Mouse (Mus musculus) midbrain, embryonic 11.5 days (tissue): ENCODE data around the gene Efcab11. TPM values are rescaled to one million over a fixed set of nuclear protein-coding genes. Genes with fewer than 3 reads are reported as not detected.

Source experiments
- ATAC-seq: fragments of 200-750 bp; cut with Nextera tagmentation; 2 replicates; pipeline ENCODE4 v1.8.0; 2017; ENCODE audit warnings: moderate TSS enrichment, moderate library complexity; ENCODE audit not compliant: low FRiP score
- DNase-seq: peaks from one replicate; pipeline ENCODE4 v3.0.0; 2015; ENCODE audit warnings: low spot score; ENCODE audit errors: missing footprints
- H3K27ac ChIP-seq: fragments of 300-500 bp; sonication (generic); 2 replicates; pipeline ENCODE4 v1.5.1; 2014; ENCODE audit warnings: low read depth, low read length
- H3K27me3 ChIP-seq: fragments of 300-500 bp; sonication (generic); 2 replicates; pipeline ENCODE4 v1.6.1; 2014; ENCODE audit warnings: mild to moderate bottlenecking, low read length, moderate library complexity, mixed read lengths; ENCODE audit not compliant: control insufficient read depth, insufficient read depth
- H3K36me3 ChIP-seq: fragments of 300-500 bp; sonication (generic); 2 replicates; pipeline ENCODE4 v1.6.1; 2014; ENCODE audit warnings: mild to moderate bottlenecking, low read length, moderate library complexity, mixed read lengths; ENCODE audit not compliant: control insufficient read depth, insufficient read depth
- H3K4me1 ChIP-seq: fragments of 300-500 bp; sonication (generic); 2 replicates; pipeline ENCODE4 v1.6.1; 2014; ENCODE audit warnings: low read length; ENCODE audit not compliant: control insufficient read depth, insufficient read depth
- H3K4me2 ChIP-seq: fragments of 300-500 bp; sonication (generic); 2 replicates; pipeline ENCODE4 v1.6.1; 2014; ENCODE audit warnings: mild to moderate bottlenecking, moderate library complexity
- H3K4me3 ChIP-seq: fragments of 300-500 bp; sonication (generic); 2 replicates; pipeline ENCODE4 v1.5.1; 2014; ENCODE audit warnings: low read depth, low read length
- H3K9ac ChIP-seq: fragments of 300-500 bp; sonication (generic); 2 replicates; pipeline ENCODE4 v1.6.1; 2014; ENCODE audit warnings: low read length
- H3K9me3 ChIP-seq: fragments of 300-500 bp; sonication (generic); 2 replicates; pipeline ENCODE4 v1.6.1; 2016; ENCODE audit warnings: low read length; ENCODE audit not compliant: control insufficient read depth
- WGBS: fragments of 180-500 bp; shearing (Covaris S2); extraction: QIAGEN DNeasy Blood & Tissue Kit; methylation state at CpG from one replicate; pipeline ENCODE4 v1.1.7; 2014; 5-methylcytosine and 5-hydroxymethylcytosine counted together
- polyA plus RNA-seq: library from polyadenylated mRNA; unstranded; fragments of >200 nt; fragmentation: Nextera tagmentation; extraction: Ambion mirVana; gene quantifications from 2 replicates; pipeline ENCODE4 v1.2.1, GENCODE M21; 2014

Efcab11 gene
- polyA plus RNA-seq, 1 experiment from 2014 or later, result 23.8 TPM

GRCm38 (mm10) chr12:99700380-99700779 is 183.9 kb downstream of the Efcab11 start:
- WGBS, result 86% methylated on average over 7 of the region's 7 CpGs

GRCm38 (mm10) chr12:99699379-99700023 is 184.7 kb downstream of the Efcab11 start:
- Histone ChIP-seq H3K4me2 (no peak overlapping the region), H3K36me3 (no peaks in the 10 kb centered on the region), H3K27ac (no peak overlapping the region), H3K27me3 (no peaks in the 10 kb centered on the region), H3K4me1 (no peaks in the 10 kb centered on the region), H3K9me3 (no peaks in the 10 kb centered on the region), H3K4me3 (no peak overlapping the region), H3K9ac (no peak overlapping the region)
- WGBS, result 82% methylated on average over 5 of the region's 5 CpGs
- DNase-seq (no peak), ATAC-seq (no peak)

More at GRCm38 (mm10) chr12:99700380-99700779, 183.9 kb downstream of the Efcab11 start:
- H3K9ac ChIP-seq, result no peak overlapping the region
- H3K27me3 ChIP-seq, result no peaks in the 10 kb centered on the region
- H3K4me1 ChIP-seq, result no peaks in the 10 kb centered on the region
- no peak overlapping the region for H3K4me2 ChIP-seq
- no peaks in the 10 kb centered on the region for H3K9me3 ChIP-seq
- DNase-seq, result no peak
- H3K27ac ChIP-seq, result no peak overlapping the region
- ATAC-seq, result no peak
- H3K36me3 ChIP-seq, result no peaks in the 10 kb centered on the region
- H3K4me3 ChIP-seq, result no peak overlapping the region

GRCm38 (mm10) chr12:99694066-99694465 is 190.2 kb downstream of the Efcab11 start:
- Histone ChIP-seq H3K9me3 (no peaks in the 10 kb centered on the region), H3K4me1 (no peaks in the 10 kb centered on the region), H3K4me2 (no peak overlapping the region), H3K27me3 (no peaks in the 10 kb centered on the region), H3K4me3 (no peak overlapping the region), H3K36me3 (no peaks in the 10 kb centered on the region), H3K27ac (no peak overlapping the region), H3K9ac (no peak overlapping the region)
- 94% methylated on average over 3 of the region's 3 CpGs for WGBS
- no peak for ATAC-seq
- no peak for DNase-seq

GRCm38 (mm10) chr12:99686418-99686992 is 197.7 kb downstream of the Efcab11 start:
- ATAC-seq (no peak), DNase-seq (no peak)
- 73% methylated on average over 6 of the region's 6 CpGs for whole genome bisulfite sequencing
- Histone ChIP-seq H3K4me3 (no peak overlapping the region), H3K9me3 (no peaks in the 10 kb centered on the region), H3K9ac (no peak overlapping the region), H3K4me1 (no peaks in the 10 kb centered on the region), H3K36me3 (no peaks in the 10 kb centered on the region), H3K27me3 (no peaks in the 10 kb centered on the region), H3K4me2 (no peak overlapping the region), H3K27ac (no peak overlapping the region)

GRCm38 (mm10) chr12:99685451-99686100 is 198.7 kb downstream of the Efcab11 start:
- no peak overlapping the region for H3K9ac ChIP-seq
- no peak for ATAC-seq
- no peak overlapping the region for H3K4me3 ChIP-seq
- no peaks in the 10 kb centered on the region for H3K9me3 ChIP-seq
- no peaks in the 10 kb centered on the region for H3K36me3 ChIP-seq
- peak; percentile 54 for DNase-seq
- WGBS, result 90% methylated on average over 11 of the region's 11 CpGs
- H3K4me1 ChIP-seq, result no peaks in the 10 kb centered on the region
- H3K27me3 ChIP-seq, result no peaks in the 10 kb centered on the region
- no peak overlapping the region for H3K27ac ChIP-seq
- no peak overlapping the region for H3K4me2 ChIP-seq

GRCm38 (mm10) chr12:99681681-99682080 is 202.6 kb downstream of the Efcab11 start:
- no peak overlapping the region for H3K4me3 ChIP-seq
- no peaks in the 10 kb centered on the region for H3K9me3 ChIP-seq
- no peak overlapping the region for H3K9ac ChIP-seq
- no peak overlapping the region for H3K27ac ChIP-seq
- DNase-seq (no peak), ATAC-seq (no peak)
- no peaks in the 10 kb centered on the region for H3K36me3 ChIP-seq
- no peak overlapping the region for H3K4me2 ChIP-seq
- H3K27me3 ChIP-seq, result no peaks in the 10 kb centered on the region
- WGBS, result 26% methylated on average over 4 of the region's 4 CpGs
- H3K4me1 ChIP-seq, result no peaks in the 10 kb centered on the region

GRCm38 (mm10) chr12:99671866-99672191 is 212.4 kb downstream of the Efcab11 start:
- no peaks in the 10 kb centered on the region for H3K27me3 ChIP-seq
- H3K27ac ChIP-seq, result no peak overlapping the region
- no peaks in the 10 kb centered on the region for H3K36me3 ChIP-seq
- no peak for DNase-seq
- 82% methylated on average over 4 of the region's 4 CpGs for WGBS
- H3K9me3 ChIP-seq, result no peaks in the 10 kb centered on the region
- no peak overlapping the region for H3K4me3 ChIP-seq
- 0 out of 2 replicates have a peak, but pooled peaks cover 2% of the 10 kb centered on the region for H3K4me1 ChIP-seq
- H3K4me2 ChIP-seq, result no peak overlapping the region
- no peak overlapping the region for H3K9ac ChIP-seq
- ATAC-seq, result no peak

- H3K27ac ChIP-seq, result no peak overlapping the region
- H3K27me3 ChIP-seq, result no peaks in the 10 kb centered on the region
- H3K36me3 ChIP-seq, result no peaks in the 10 kb centered on the region
- 83% methylated on average over 12 of the region's 12 CpGs for WGBS
- no peak overlapping the region for H3K4me2 ChIP-seq
- peak; percentile 40; the same call in 1 of the 2 replicates for ATAC-seq
- H3K4me1 ChIP-seq, result 0 out of 2 replicates have a peak, but pooled peaks cover 2% of the 10 kb centered on the region
- H3K9ac ChIP-seq, result no peak overlapping the region
- DNase-seq, result no peak
- no peaks in the 10 kb centered on the region for H3K9me3 ChIP-seq
- no peak overlapping the region for H3K4me3 ChIP-seq
Observed at GRCm38 (mm10) chr12:99671162-99671865, 212.9 kb downstream of the Efcab11 start.

- 76% methylated on average over 7 of the region's 7 CpGs for WGBS
- 0 out of 2 replicates have a peak, but pooled peaks cover 2% of the 10 kb centered on the region for H3K4me1 ChIP-seq
- peak; percentile 75 for DNase-seq
- H3K9ac ChIP-seq, result no peak overlapping the region
- no peak overlapping the region for H3K4me3 ChIP-seq
- ATAC-seq, result no peak
- H3K9me3 ChIP-seq, result no peaks in the 10 kb centered on the region
- no peaks in the 10 kb centered on the region for H3K27me3 ChIP-seq
- H3K27ac ChIP-seq, result no peak overlapping the region
- no peaks in the 10 kb centered on the region for H3K36me3 ChIP-seq
- no peak overlapping the region for H3K4me2 ChIP-seq
Observed at GRCm38 (mm10) chr12:99670762-99671152, 213.5 kb downstream of the Efcab11 start.
